ENCODE assay signal across 9 mouse cellular contexts in genomic region chr17:84274163-84274562, GRCm38 (mm10).
A peak's percentile ranks its signal among the peaks of the same experiment; 100 is the strongest.
DNase-seq lines count a peak whose midpoint lies in the region; ATAC-seq and TF ChIP-seq lines count a peak whose summit lies in the region.
"Had no signal": no experiment of that assay in that cellular context is flagged by ENCODE, and none has a peak within 500 bp of the region (broad histone marks: within the 10 kb centered on the region; RNA-seq: fewer than 3 reads in every experiment).

No protein-coding gene starts in this region.

- H3K4me2 ChIP-seq in forebrain, embryonic 14.5 days (ENCODE audit: low read length): no peak overlapping the region
- H3K4me2 ChIP-seq in limb, embryonic 14.5 days (replicated peaks; ENCODE audit: low read depth, low read length, severe bottlenecking): no peak overlapping the region
- H3K4me2 ChIP-seq: liver, embryonic 13.5 days had no signal

- no peaks in the 10 kb centered on the region for H3K27me3 ChIP-seq in forebrain, embryonic 14.5 days (replicated peaks; ENCODE audit: control insufficient read depth, insufficient read depth, low read length)
- H3K27me3 ChIP-seq in limb, embryonic 14.5 days (ENCODE audit: control insufficient read depth, insufficient read depth, low read length): no peaks in the 10 kb centered on the region
- H3K27me3 ChIP-seq: liver, embryonic 13.5 days had no signal

- 21% methylated on average over 6 of the region's 6 CpGs for WGBS in forebrain, embryonic 14.5 days
- 21% methylated on average over 6 of the region's 6 CpGs for WGBS in limb, embryonic 14.5 days

- peak; percentile 49; the same call in 1 of the 2 replicates for ATAC-seq in forebrain, embryonic 14.5 days
- no peak for ATAC-seq in limb, embryonic 14.5 days (ENCODE audit: low FRiP score, low read depth)

- H3K36me3 ChIP-seq in forebrain, embryonic 14.5 days (ENCODE audit: control insufficient read depth, insufficient read depth, low read length): 0 out of 2 replicates have a peak, but pooled peaks cover 3% of the 10 kb centered on the region
- no peaks in the 10 kb centered on the region for H3K36me3 ChIP-seq in limb, embryonic 14.5 days (ENCODE audit: control insufficient read depth, insufficient read depth, low read length)

- H3K4me3 ChIP-seq in forebrain, embryonic 14.5 days (ENCODE audit: low read depth, low read length): no peak overlapping the region
- H3K4me3 ChIP-seq in limb, embryonic 14.5 days (replicated peaks; ENCODE audit: low read length): no peak overlapping the region
- H3K4me3 ChIP-seq: liver, embryonic 13.5 days had no signal

- DNase-seq in gastrocnemius, postnatal 10 days: peak; percentile 24
- no peak for DNase-seq in gastrocnemius, adult 18-20 months (ENCODE audit: low spot score)
- DNase-seq in CD4-positive, CD25-positive, alpha-beta regulatory T cell, adult 2 months (ENCODE audit: low read depth, low spot score): peak; percentile 27
- DNase-seq in forebrain, embryonic 14.5 days (ENCODE audit: low spot score): peak; percentile 59
- peak; percentile 43 for DNase-seq in limb, embryonic 14.5 days (ENCODE audit: low spot score)
- DNase-seq in left cerebral cortex, adult 11 months (ENCODE audit: low spot score): no peak
- no peak for DNase-seq in spleen, adult 18-20 months
- DNase-seq in cerebellum, adult 11-12 months: no peak
- DNase-seq: liver, embryonic 13.5 days had no signal

- H3K4me1 ChIP-seq in forebrain, embryonic 14.5 days (ENCODE audit: control insufficient read depth, insufficient read depth, low read length): peaks cover 13% of the 10 kb centered on the region; the same call in 1 of the 2 replicates
- H3K4me1 ChIP-seq in limb, embryonic 14.5 days (ENCODE audit: control insufficient read depth, insufficient read depth, low read length): peaks cover 41% of the 10 kb centered on the region

- H3K9me3 ChIP-seq in forebrain, embryonic 14.5 days (replicated peaks; ENCODE audit: control insufficient read depth, low read length): no peaks in the 10 kb centered on the region
- H3K9me3 ChIP-seq in limb, embryonic 14.5 days (ENCODE audit: control insufficient read depth, low read length): no peaks in the 10 kb centered on the region
- H3K9me3 ChIP-seq: liver, embryonic 13.5 days had no signal

- peak overlapping the region; percentile 77 for H3K27ac ChIP-seq in forebrain, embryonic 14.5 days (ENCODE audit: low read depth, low read length)
- H3K27ac ChIP-seq in limb, embryonic 14.5 days (replicated peaks; ENCODE audit: low read depth, low read length): peak overlapping the region; percentile 61
- H3K27ac ChIP-seq: liver, embryonic 13.5 days had no signal

- H3K9ac ChIP-seq in forebrain, embryonic 14.5 days (ENCODE audit: low read length): no peak overlapping the region
- H3K9ac ChIP-seq in limb, embryonic 14.5 days (ENCODE audit: low read depth, low read length, severe bottlenecking): no peak overlapping the region
- H3K9ac ChIP-seq: liver, embryonic 13.5 days had no signal

- no peak for TF ChIP-seq POLR2A in limb, embryonic 14.5 days (IDR thresholded peaks at IDR 0.05; ENCODE audit: borderline replicate concordance, extremely low read depth, insufficient read depth, insufficient read length)

Comparison
In these comparisons a context has a peak if more than half of its experiments do, and no peak if none do; other contexts are left out.
1. DNase-seq: peak in gastrocnemius, postnatal 10 days (single experiment), CD4-positive, CD25-positive, alpha-beta regulatory T cell, adult 2 months (single experiment), forebrain, embryonic 14.5 days (single experiment) and limb, embryonic 14.5 days (single experiment); none in gastrocnemius, adult 18-20 months (single experiment), left cerebral cortex, adult 11 months (single experiment), spleen, adult 18-20 months (0 of 2) and cerebellum, adult 11-12 months (single experiment).